Mouse (Mus musculus): Measurements from ENCODE around the gene Ift20. TPM values are rescaled to one million over a fixed set of nuclear protein-coding genes. Genes with fewer than 3 reads are reported as not detected.

The Ift20 gene
- polyA plus RNA-seq, 1 experiment from 2014 or later, result 111 TPM

DNA sequence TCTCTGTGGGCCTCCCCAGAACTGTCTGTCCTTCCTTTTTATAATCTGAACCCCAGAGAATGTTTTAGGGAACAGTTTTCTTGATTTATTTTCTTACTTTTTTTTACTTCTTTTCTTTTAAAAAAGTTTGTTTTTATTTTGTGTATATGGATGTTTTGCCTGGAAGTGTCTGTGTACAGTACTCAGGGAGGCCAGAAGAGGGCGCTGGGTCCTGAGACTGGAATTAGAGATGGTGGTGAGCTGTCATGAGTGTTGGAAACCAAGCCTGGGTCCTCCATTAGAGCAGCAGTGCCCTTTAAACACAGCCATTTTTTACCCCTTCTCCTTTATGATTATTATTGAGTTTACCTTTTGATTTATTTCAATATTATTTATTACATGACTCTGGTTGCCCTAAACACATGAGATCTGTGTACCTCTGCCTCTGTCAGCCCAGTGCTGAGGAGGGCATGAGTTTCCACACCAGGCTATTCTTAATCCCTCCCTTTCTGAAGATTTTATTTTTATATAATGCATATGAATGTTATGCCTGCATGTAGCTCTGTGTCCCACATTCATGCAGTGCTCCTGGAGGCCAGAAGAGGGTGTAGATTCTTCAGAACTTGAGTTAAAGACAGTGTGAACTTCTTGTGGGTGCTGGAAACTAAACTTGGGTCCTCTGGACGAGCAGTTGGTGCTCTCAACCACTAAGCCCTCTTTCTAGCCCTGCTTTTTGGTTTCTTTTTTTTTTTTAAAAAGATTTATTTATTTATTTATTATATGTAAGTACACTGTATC lies 20.4 kb upstream of the Ift20 start:
- ATAC-seq (ENCODE audit: low FRiP score) (no peak), DNase-seq (ENCODE audit: low spot score) (no peak)
- H3K4me3 ChIP-seq (ENCODE audit: low read depth, low read length), result no peak overlapping the region
- peaks cover 12% of the 10 kb centered on the region; the same call in 1 of the 2 replicates for H3K36me3 ChIP-seq (ENCODE audit: control insufficient read depth, insufficient read depth, low read length)
- H3K27me3 ChIP-seq (ENCODE audit: control insufficient read depth, insufficient read depth, low read length), result no peaks in the 10 kb centered on the region
- WGBS, result 59% methylated on average over 2 of the region's 2 CpGs
- no peaks in the 10 kb centered on the region for H3K4me1 ChIP-seq (replicated peaks; ENCODE audit: control insufficient read depth, insufficient read depth, low read length)
- H3K9ac ChIP-seq (ENCODE audit: low read depth, low read length), result no peak overlapping the region
- H3K9me3 ChIP-seq (ENCODE audit: control insufficient read depth, low read length), result no peaks in the 10 kb centered on the region
- H3K4me2 ChIP-seq (replicated peaks; ENCODE audit: low read depth, low read length), result no peak overlapping the region
- H3K27ac ChIP-seq (ENCODE audit: low read depth, low read length), result no peak overlapping the region

- DNase-seq (ENCODE audit: low spot score) (no peak), ATAC-seq (ENCODE audit: low FRiP score) (no peak)
- no peak overlapping the region for H3K4me3 ChIP-seq (ENCODE audit: low read depth, low read length)
- WGBS, result 89% methylated on average over 10 of the region's 10 CpGs
- no peak overlapping the region for H3K9ac ChIP-seq (ENCODE audit: low read depth, low read length)
- no peak overlapping the region for H3K27ac ChIP-seq (ENCODE audit: low read depth, low read length)
- no peak overlapping the region for H3K4me2 ChIP-seq (replicated peaks; ENCODE audit: low read depth, low read length)
- H3K36me3 ChIP-seq (ENCODE audit: control insufficient read depth, insufficient read depth, low read length), result peaks cover 20% of the 10 kb centered on the region
- H3K4me1 ChIP-seq (replicated peaks; ENCODE audit: control insufficient read depth, insufficient read depth, low read length), result no peaks in the 10 kb centered on the region
- no peaks in the 10 kb centered on the region for H3K27me3 ChIP-seq (ENCODE audit: control insufficient read depth, insufficient read depth, low read length)
- no peaks in the 10 kb centered on the region for H3K9me3 ChIP-seq (ENCODE audit: control insufficient read depth, low read length)
These were observed 17.2 kb upstream of the Ift20 start for GRCm38 (mm10) chr11:78518931-78519330.

DNA sequence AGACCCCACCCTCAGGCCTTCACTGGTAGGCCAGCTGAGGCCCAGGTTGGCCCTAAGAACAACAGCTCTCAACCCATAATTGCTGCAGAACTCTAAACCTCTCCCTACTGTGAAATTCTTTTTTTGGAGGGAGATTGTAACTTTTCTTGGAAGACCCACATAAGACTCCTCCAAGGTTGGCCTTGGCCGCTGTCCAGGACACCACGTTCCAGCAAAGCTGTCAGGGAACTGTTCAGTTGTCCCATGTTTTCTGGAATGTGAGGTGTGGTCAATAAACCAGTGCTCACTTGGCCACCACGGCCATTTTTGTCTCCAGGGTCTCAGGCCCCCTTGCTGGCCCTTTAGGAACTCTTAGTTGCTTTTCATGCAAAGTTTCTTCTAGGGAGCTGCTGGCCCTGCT lies 14.3 kb upstream of the Ift20 start:
- H3K4me2 ChIP-seq (replicated peaks; ENCODE audit: low read depth, low read length), result no peak overlapping the region
- no peak overlapping the region for H3K4me3 ChIP-seq (ENCODE audit: low read depth, low read length)
- 87% methylated on average over 3 of the region's 3 CpGs for WGBS
- H3K4me1 ChIP-seq (replicated peaks; ENCODE audit: control insufficient read depth, insufficient read depth, low read length), result no peaks in the 10 kb centered on the region
- H3K27me3 ChIP-seq (ENCODE audit: control insufficient read depth, insufficient read depth, low read length), result no peaks in the 10 kb centered on the region
- H3K36me3 ChIP-seq (ENCODE audit: control insufficient read depth, insufficient read depth, low read length), result peaks cover 17% of the 10 kb centered on the region
- H3K27ac ChIP-seq (ENCODE audit: low read depth, low read length), result no peak overlapping the region
- no peaks in the 10 kb centered on the region for H3K9me3 ChIP-seq (ENCODE audit: control insufficient read depth, low read length)
- no peak overlapping the region for H3K9ac ChIP-seq (ENCODE audit: low read depth, low read length)
- DNase-seq (ENCODE audit: low spot score) (no peak), ATAC-seq (ENCODE audit: low FRiP score) (no peak)

GRCm38 (mm10) chr11:78522481-78522997 lies 13.6 kb upstream of the Ift20 start:
- 89% methylated on average over 1 of the region's 1 CpGs for WGBS
- H3K4me1 ChIP-seq (replicated peaks; ENCODE audit: control insufficient read depth, insufficient read depth, low read length), result no peaks in the 10 kb centered on the region
- H3K4me3 ChIP-seq (ENCODE audit: low read depth, low read length), result no peak overlapping the region
- no peak overlapping the region for H3K27ac ChIP-seq (ENCODE audit: low read depth, low read length)
- ATAC-seq (ENCODE audit: low FRiP score) (no peak), DNase-seq (ENCODE audit: low spot score) (no peak)
- no peaks in the 10 kb centered on the region for H3K9me3 ChIP-seq (ENCODE audit: control insufficient read depth, low read length)
- H3K9ac ChIP-seq (ENCODE audit: low read depth, low read length), result no peak overlapping the region
- no peaks in the 10 kb centered on the region for H3K27me3 ChIP-seq (ENCODE audit: control insufficient read depth, insufficient read depth, low read length)
- H3K36me3 ChIP-seq (ENCODE audit: control insufficient read depth, insufficient read depth, low read length), result peaks cover 17% of the 10 kb centered on the region
- H3K4me2 ChIP-seq (replicated peaks; ENCODE audit: low read depth, low read length), result no peak overlapping the region

GRCm38 (mm10) chr11:78523241-78523955 lies 12.8 kb upstream of the Ift20 start:
- WGBS, result 64% methylated on average over 9 of the region's 9 CpGs
- Histone ChIP-seq H3K27ac (ENCODE audit: low read depth, low read length) (no peak overlapping the region), H3K4me3 (ENCODE audit: low read depth, low read length) (no peak overlapping the region), H3K4me2 (replicated peaks; ENCODE audit: low read depth, low read length) (no peak overlapping the region), H3K4me1 (replicated peaks; ENCODE audit: control insufficient read depth, insufficient read depth, low read length) (no peaks in the 10 kb centered on the region), H3K27me3 (ENCODE audit: control insufficient read depth, insufficient read depth, low read length) (no peaks in the 10 kb centered on the region), H3K9ac (ENCODE audit: low read depth, low read length) (no peak overlapping the region), H3K36me3 (ENCODE audit: control insufficient read depth, insufficient read depth, low read length) (peaks cover 14% of the 10 kb centered on the region), H3K9me3 (ENCODE audit: control insufficient read depth, low read length) (no peaks in the 10 kb centered on the region)
- DNase-seq (ENCODE audit: low spot score) (no peak), ATAC-seq (ENCODE audit: low FRiP score) (no peak)

DNA sequence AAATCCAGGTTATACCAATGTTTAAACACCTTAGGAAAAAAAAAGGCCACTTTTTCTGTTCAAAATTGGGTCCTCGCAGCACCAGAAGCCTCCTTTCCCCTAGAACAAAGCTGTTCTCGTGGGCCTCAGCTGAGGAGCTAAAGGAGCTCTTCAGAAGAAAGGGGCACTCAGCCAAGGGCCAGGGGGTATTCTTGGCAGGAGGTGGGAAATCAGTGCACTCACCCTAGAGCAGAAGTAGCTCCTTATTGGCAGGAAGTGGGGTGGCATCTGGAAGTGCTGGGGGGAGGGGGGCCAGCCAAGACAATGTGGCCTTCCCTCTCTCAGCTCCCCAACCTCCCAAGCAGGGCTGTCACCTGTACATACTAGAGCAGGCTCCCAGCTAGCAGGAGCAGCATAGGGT lies 11.3 kb upstream of the Ift20 start:
- peaks cover 12% of the 10 kb centered on the region for H3K36me3 ChIP-seq (ENCODE audit: control insufficient read depth, insufficient read depth, low read length)
- H3K9me3 ChIP-seq (ENCODE audit: control insufficient read depth, low read length), result no peaks in the 10 kb centered on the region
- no peak overlapping the region for H3K9ac ChIP-seq (ENCODE audit: low read depth, low read length)
- H3K4me2 ChIP-seq (replicated peaks; ENCODE audit: low read depth, low read length), result no peak overlapping the region
- DNase-seq (ENCODE audit: low spot score) (no peak), ATAC-seq (ENCODE audit: low FRiP score) (no peak)
- no peaks in the 10 kb centered on the region for H3K27me3 ChIP-seq (ENCODE audit: control insufficient read depth, insufficient read depth, low read length)
- no peak overlapping the region for H3K4me3 ChIP-seq (ENCODE audit: low read depth, low read length)
- no peak overlapping the region for H3K27ac ChIP-seq (ENCODE audit: low read depth, low read length)
- H3K4me1 ChIP-seq (replicated peaks; ENCODE audit: control insufficient read depth, insufficient read depth, low read length), result no peaks in the 10 kb centered on the region
- WGBS, result 91% methylated on average over 2 of the region's 2 CpGs

GRCm38 (mm10) chr11:78528714-78529113 lies 7.4 kb upstream of the Ift20 start:
- DNase-seq (ENCODE audit: low spot score), result no peak
- H3K9ac ChIP-seq (ENCODE audit: low read depth, low read length), result no peak overlapping the region
- peaks cover 4% of the 10 kb centered on the region; the same call in 1 of the 2 replicates for H3K36me3 ChIP-seq (ENCODE audit: control insufficient read depth, insufficient read depth, low read length)
- H3K4me3 ChIP-seq (ENCODE audit: low read depth, low read length), result no peak overlapping the region
- no peak overlapping the region for H3K4me2 ChIP-seq (replicated peaks; ENCODE audit: low read depth, low read length)
- no peaks in the 10 kb centered on the region for H3K27me3 ChIP-seq (ENCODE audit: control insufficient read depth, insufficient read depth, low read length)
- ATAC-seq (ENCODE audit: low FRiP score), result no peak
- 82% methylated on average over 9 of the region's 9 CpGs for WGBS
- H3K4me1 ChIP-seq (replicated peaks; ENCODE audit: control insufficient read depth, insufficient read depth, low read length), result no peaks in the 10 kb centered on the region
- H3K27ac ChIP-seq (ENCODE audit: low read depth, low read length), result no peak overlapping the region
- H3K9me3 ChIP-seq (ENCODE audit: control insufficient read depth, low read length), result no peaks in the 10 kb centered on the region

- no peak overlapping the region for H3K27ac ChIP-seq (ENCODE audit: low read depth, low read length)
- H3K9ac ChIP-seq (ENCODE audit: low read depth, low read length), result no peak overlapping the region
- no peaks in the 10 kb centered on the region for H3K9me3 ChIP-seq (ENCODE audit: control insufficient read depth, low read length)
- H3K36me3 ChIP-seq (ENCODE audit: control insufficient read depth, insufficient read depth, low read length), result peaks cover 1% of the 10 kb centered on the region; the same call in 1 of the 2 replicates
- no peaks in the 10 kb centered on the region; the same call in 1 of the 2 replicates for H3K4me1 ChIP-seq (replicated peaks; ENCODE audit: control insufficient read depth, insufficient read depth, low read length)
- no peak overlapping the region for H3K4me2 ChIP-seq (replicated peaks; ENCODE audit: low read depth, low read length)
- 91% methylated on average over 12 of the region's 12 CpGs for WGBS
- no peaks in the 10 kb centered on the region for H3K27me3 ChIP-seq (ENCODE audit: control insufficient read depth, insufficient read depth, low read length)
- ATAC-seq (ENCODE audit: low FRiP score) (no peak), DNase-seq (ENCODE audit: low spot score) (no peak)
- no peak overlapping the region for H3K4me3 ChIP-seq (ENCODE audit: low read depth, low read length)
These were observed 6.2 kb upstream of the Ift20 start for GRCm38 (mm10) chr11:78530001-78530400.
